Mouse (Mus musculus) gastrocnemius, postnatal 10 days (tissue): ENCODE results near the gene Wdr63. TPM values are rescaled to one million over a fixed set of nuclear protein-coding genes. Genes with fewer than 3 reads are reported as not detected.

Source experiments
- DNase-seq: peaks from one replicate; pipeline ENCODE4 v3.0.0; 2021; ENCODE audit warnings: mixed read lengths
- total RNA-seq, 2 experiments: library from RNA; stranded (reverse); gene quantifications; 2 replicates each; pipeline ENCODE4 v1.2.3; 2021

Wdr63 gene
- total RNA-seq, 2 experiments from 2014 or later, result not detected

DNA sequence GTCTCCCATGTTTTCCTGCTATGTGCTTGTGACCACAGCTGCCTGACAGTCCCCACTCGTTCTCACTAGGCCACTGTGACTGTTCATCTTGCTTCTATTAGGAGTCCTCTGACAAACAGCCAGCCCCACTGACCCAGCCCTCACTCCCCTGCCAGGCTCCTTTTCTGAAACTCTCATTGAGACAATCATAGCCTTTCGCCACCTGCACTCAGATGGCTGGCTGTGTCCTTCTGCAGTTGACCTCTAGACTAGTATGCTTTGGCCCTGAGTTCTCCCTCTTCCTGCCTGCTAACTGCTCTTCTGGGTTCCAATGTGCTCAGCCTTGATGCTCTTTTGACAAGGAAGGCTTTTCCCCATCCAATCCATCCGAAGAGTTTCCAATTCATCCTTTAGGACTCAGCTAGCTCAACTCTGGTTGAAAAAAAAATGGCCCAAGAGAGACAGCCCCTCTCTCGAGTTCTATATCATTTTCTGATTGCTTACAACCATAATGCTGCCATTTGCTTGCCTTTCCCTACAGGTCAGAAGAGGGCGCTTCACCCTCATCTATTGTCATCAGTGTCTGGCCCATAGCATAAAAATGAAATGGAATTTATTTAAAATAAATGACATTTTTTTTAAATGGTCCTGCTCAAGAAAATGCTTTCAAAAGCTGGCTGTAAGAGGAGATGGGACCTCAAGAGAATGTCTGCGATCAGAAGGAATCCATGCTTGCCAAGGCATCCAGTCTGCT is 54.7 kb downstream of the Wdr63 start:
- no peak for DNase-seq

DNA sequence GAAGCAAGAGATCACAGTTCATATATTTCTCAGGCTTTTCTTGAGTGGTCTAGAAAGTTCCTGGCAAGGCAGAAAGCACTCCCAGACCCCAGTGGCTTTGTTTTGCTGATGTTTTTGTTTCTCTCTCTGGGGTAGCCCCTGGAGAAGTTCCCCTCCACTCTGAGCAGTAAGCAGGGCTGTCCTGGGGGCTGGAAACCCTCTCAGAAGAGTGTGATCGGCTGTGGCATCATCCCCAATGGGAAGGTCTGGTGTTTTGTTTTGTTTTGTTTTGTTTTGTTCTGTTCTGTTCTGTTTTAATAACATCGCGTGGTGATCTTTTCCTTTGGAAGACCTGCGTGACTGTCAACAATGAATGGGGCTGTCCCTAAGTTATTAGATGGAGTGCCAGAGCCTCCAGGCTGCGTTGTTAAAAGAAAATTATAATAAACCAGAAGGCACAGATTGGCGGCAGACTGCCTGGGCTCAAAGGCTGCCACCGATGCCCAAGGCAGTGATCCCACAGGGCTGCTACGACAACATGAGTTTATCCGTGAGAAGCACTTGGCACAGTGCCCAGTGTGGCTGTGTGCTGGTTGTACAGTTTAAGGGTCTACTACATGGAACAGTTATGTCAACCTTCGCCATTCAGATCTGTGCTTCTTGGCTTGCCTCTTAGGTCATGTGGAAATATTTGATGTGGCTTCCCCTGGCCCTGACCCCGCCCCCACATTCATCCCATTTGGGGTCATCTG is 56.5 kb downstream of the Wdr63 start:
- peak; percentile 27 for DNase-seq

DNA sequence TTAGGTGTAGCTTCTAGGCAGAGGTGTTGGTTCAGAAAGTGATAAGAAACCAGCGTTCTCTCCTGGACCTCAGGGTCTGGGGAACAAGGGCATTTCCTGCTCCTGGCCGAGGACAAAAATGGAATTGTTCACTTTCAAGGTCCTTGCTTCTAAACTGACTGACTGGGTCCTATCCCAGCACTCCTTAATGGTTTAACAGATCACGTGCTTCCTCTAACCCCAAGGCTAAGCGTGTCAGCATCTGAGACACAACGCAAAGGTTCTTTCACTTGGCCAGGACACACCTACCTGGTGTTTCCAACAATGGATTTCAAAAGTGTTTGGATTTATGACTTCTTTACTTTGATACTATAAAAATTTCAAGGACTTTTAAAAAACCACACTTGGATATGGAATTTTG is 58.0 kb downstream of the Wdr63 start:
- no peak for DNase-seq

DNA sequence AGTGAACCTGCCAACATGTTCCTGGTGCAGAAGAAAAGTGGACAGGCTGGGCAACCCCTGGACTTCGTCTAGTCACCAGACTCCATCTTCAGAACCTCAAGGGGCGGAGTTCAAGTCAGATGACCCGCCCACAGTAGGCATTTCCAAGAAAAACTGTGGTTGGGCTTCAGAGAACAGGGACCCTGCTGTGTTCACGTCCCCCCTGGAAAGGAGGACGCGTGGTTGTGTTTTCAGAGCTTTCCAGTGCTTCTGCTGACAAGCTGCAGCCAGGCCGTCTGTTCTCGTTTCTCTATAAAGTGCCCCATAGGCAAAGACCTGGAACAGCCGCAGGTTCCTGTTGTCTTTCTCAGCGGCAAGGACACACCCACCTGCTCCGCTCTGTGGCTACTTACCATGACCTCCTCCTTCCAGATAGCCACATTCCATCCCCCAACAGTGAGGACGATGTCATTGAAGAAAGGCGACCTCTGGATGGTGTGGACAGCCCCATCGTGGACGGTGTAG is 60.2 kb downstream of the Wdr63 start:
- DNase-seq, result peak; percentile 24

DNA sequence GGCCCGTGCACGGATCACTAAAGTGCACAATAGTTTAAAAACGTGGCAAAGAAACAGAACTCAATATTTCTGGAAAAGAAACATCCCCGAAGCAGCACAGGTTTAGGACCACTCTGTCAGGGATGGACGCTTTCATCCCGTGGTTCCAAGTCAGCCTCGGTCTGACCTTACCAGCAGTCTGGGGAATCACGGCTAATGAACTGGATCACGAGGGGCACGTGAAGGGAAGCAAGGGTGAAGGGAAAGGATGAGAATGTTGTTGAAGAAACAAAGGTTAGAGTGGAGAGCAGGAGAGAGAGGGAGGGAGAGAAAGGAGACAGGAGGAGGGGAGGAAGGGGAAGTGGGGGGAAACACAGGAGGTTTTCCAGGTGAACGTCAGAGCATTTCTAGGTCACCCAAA is 61.9 kb downstream of the Wdr63 start:
- no peak for DNase-seq

DNA sequence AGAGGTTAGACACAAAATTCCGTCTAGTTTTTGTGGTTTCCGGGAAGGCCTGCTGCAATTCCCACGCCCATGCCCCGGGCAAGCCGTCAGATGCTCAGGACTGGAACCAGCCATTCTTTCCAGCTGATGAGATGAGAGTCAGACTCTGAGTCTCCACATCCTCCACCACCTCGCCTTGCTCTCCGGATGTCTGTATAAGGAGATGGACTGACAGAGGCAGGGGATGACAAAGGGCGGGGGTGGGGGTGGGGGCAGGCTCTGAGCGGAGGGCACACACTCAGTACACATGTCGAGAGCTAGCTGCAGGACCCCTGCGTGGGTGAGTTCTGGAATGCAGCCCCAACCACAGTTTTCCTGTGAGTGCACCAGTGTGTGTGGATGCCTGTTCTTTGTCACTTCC is 63.0 kb downstream of the Wdr63 start:
- peak; percentile 17 for DNase-seq

DNA sequence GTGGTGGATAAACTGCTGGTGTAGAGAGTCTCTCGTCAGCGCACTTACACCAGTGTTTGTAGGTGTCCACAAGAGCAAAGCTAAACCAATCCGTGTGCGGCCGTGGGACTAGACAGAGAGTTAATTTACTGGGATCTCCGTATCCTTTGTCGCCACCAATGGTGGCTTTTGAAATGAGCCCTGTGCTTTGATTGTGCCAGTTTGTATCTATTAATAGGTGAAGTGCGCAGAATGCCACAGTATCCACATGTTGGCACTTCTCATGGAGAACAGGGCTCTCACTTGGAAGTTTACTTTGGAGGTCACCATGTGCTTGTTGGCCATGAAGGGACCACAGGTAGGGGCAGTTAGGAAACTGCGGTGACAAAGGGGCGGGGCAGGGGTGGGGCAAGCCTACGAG is 66.5 kb downstream of the Wdr63 start:
- DNase-seq, result no peak

DNA sequence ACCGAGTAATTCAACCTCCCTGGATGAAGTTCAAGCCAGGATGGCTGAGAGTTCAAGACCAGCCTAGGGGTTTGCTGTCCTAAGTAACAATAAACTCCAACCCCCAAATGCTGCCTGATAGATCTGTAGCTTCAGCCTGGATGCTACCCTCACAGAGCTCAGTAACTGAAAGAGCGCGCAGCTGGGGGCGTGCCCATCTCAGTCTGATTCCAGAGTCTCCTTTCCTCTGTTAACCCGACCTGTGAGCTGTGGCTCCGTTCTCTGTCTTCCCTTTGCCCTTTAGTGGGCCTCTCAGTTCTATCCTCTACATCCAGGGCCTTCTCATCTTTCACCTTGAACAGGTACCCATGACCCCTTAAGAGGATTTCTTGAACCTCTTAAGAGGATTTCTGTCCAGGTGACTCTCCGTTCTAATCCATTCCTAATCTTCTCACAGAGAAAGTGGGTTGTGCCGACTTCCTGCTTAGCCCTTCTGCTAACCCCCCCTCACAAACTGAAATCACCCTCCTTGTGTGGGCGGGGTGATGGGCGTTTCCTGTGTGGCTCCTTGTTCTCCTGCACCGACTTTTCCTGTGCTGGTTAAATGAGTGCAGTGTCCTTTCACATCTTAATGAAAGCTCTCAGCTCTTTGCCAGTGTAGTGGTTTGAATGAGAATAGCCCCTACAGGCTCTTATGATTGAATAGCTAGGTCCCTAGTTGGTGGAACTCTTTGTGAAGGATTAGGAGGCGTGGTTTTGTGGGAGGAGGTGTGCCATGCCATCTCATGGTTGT is 68.6 kb downstream of the Wdr63 start:
- DNase-seq, result no peak

DNA sequence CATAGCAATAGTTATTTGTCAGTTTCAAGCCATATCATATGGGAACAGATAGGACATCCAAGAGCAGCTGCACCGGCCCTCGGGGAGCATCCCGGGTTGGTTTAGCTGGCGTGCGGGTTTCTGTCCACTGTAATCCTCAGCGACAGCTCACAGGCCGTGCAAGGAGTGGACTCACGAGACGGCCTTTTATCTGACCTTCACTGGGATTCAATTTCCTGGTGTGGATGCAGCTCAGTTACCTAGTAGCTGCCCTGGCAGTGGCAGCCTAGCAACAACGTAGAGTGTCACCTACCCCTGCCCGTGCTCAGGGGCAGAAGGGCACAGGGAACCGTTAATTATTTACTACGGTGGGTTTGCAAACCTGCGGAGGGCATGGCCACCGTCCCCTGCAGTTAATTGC is 70.0 kb downstream of the Wdr63 start:
- no peak for DNase-seq

DNA sequence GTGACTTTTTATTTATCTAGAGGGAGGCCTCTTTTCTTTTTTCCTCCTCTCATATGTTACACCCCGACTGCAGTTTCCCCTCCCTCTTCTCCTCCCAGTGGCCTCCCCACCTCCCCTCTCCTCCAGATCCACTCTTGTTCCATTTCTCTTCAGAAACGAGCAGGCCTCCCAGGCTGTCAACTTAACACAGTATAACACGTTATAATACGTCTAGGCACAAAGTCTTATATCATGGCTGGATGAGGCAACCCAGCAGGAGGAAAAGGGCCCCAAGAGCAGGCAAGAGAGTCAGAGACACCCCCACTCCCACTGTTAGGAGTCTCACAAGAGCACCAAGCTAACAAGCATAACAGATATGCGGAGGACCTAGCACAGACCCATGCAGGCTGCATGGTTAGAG is 75.0 kb downstream of the Wdr63 start:
- no peak for DNase-seq

DNA sequence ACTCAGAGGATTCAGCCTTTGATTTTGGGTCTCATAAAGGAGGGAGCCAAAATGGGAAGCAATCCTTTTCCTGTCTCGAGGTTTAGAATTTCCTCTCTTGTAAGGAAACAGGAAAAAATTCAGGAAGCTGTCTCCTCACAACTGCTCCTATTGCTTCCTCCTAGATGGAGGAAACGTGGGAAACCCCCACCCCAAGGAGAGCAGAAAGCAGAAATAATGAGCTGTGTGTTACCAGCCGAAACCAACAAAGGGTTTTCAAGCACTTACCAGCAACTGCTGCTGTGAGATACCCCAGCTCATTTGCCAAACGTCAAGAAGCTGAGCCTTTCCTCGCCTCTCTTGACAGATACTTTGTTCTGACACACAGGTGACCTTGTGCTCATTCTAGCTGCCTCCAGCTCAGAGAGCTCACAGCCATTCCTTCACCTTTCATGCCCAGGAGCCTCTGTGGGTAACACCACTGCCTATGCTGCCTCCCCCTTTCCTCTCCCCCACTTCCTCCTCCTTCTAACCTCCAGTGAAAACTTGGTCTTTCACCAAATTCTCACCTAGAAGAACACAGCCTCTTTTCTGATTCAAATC is 77.6 kb downstream of the Wdr63 start:
- no peak for DNase-seq

DNA sequence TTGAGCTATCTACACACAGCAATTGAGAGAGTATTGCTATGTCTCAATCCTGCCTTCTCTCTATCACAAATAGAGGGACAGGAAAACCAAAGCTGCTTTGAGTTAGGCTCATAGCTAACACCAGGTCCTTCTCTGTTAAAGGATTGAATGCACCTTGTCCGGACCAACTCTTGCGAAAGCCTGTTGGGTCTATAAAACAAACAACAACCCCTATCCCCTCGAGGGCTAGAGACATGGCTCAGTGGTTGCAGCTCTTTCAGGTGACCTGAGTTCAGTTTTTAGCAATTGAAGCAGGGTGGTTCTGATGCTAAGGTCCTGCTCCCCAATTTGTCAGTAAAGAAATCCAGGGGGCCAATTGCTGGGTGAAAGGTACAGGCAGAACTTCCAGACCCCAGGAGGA is 78.7 kb downstream of the Wdr63 start:
- DNase-seq, result no peak

DNA sequence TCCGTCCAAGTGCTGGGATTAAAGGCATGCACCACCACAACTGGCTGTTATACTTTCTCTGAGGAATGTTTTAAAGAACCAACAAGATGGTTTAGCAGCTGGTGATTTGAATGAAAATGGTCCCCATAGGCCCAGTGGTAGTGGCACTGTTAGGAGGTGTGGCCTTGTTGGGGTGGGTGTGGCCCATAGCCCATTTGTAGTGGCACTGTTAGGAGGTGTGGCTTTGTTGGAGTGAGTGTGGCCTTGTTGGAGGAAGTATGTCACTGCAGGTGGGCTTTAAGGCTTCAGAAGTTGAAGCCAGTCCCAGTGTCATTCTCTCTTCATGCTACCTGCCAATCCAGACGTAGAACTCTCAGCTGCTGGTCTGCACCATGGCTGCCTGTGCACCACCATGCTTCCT is 79.5 kb downstream of the Wdr63 start:
- no peak for DNase-seq

DNA sequence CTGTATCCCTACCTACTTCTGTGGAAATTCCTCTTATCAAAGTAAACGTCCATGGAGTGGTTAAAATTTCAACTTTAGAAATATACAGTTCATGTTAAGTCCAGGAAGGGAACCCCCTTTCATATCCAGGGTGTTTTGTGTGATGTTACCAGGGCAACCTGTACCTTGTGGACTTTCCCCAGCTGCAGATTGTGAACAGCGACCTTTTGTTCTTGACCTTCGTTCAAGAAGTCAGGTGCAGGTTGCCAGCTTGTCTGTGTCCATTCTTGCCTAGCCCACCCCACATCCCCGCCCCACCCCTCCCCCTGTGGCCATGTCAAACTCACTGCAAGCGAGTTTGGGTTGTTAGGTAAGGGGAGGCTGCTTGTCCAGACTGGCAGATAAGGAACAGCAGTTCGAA is 80.8 kb downstream of the Wdr63 start:
- no peak for DNase-seq

DNA sequence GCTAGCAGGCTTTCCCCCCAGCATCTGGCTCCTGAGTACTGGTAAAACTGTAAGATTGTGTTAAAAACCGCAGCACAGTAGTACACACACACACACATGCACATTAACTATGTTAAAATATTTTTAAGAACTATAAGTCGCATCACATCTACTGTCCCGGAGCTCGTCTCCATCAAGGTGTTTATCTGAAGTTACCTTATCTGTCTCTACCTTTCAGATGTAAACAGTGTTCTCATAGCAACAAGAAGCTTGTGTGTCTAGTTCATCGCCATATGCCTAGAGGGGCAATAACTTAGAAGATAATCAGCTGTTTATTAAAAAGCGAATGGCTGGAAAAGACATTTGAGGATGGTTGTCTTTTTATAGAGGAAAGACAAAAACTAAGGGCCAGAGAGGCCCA is 82.4 kb downstream of the Wdr63 start:
- no peak for DNase-seq

DNA sequence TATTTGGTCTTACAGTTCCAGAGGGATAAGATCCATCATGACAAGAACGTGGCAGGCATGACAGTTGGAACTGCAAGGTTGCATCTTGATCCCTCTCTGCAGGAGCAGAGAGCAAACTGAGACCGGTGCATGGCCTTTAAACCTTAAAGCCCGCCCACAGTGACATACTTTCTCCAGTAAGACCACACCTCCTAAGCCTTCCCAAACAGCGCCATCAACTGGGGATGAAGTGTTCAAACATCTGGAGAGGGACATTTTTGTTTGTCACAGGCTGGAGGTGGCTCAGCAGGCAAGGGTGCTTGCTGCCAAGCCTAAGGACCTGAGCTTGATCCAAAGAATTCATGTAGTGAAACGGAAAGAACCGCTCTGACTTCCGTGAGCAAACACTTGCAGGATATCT is 83.2 kb downstream of the Wdr63 start:
- no peak for DNase-seq

DNA sequence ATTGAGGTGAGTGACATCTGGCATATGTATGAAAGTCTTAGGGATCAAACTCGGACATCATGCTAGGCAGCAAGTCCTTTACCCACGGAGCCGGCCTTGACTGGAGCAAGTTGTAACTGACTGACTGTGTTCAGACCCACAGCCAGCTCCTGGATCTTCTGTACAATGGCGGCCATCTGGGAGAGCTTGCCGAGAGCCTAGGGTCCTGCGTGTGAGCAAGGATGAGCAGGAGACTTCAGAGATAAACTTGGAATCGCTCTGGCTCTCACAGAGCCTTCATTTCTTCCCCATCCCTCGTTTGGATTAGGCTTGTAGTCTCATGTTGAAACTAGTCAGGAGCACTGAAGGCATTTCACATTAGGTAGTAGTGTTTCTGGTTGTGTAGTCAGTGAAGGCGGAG is 85.7 kb downstream of the Wdr63 start:
- no peak for DNase-seq

DNA sequence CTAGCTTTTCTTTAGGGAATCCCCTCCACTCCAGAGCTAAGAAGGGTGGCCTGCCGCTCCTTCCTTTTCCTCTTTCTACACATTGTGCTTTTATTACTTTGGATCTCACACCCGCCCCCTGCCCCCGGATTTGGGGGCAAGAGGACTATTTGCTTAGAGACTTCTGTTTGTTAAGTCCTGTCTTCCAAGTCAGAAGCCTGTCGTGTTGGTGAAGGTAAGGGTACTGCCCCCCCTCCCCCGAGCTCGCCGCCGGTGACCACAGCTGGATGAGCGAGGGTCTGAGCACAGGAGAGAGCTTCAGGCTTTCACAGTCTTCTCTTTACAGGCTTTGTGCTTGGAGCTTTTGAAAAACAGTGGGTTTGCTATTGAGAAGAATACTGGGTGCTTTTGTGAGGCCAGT is 90.4 kb downstream of the Wdr63 start:
- no peak for DNase-seq

DNA sequence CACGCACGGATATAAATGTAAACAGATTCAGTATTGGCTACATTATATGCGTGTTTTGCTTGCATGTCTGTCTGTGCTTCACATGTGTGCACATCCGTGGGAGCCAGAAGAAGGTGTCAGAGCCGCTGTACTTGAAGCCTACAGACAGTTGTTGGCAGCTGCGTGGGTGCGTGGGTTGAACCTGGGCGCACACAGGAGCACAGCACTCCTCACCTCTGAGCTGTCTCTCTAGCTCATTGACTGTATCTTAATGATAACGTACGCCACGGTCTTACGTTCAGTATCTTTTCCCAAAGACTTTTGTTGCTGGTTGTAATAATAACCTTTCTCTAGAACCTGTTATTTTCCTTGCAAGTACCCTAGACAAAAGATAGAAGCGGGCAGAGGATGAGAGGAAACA is 91.0 kb downstream of the Wdr63 start:
- no peak for DNase-seq

DNA sequence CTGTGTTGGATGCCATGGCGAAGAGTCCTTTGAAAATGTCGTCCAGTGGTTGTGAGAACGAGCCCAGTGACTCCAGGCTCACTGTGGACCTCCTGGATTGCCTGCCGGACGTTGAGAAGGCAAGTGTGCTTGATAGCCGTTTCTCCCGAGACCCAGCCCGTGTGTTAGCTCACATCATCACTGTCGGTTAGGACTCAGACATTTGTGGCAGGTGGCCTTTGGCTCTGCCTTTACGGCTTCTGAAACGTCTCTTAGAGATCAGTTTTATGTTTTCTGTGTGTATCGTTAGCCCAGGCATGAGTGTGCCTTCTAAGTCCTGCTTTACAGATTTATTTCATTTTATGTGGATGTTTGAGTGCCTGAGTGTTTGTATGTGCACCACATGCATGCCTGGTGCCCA is 93.6 kb downstream of the Wdr63 start:
- no peak for DNase-seq

DNA sequence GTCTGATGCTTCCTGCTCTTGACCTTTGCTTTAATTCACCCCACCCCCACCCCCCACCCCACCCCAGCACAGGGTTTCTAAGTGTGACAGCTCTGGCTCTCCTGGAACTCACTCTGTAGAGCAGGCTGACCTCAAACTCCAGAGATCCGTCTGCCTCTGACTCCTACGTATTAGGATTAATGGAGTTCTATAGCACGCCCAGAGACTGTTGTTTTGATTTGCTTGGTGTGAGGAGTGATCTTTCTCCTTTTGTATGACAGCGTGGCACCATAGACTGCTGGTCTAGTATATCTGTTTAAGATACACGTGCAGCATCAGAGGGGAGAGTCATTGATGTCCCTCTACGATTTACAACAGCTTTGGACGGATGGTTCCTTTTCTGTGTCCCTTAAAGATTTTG is 94.4 kb downstream of the Wdr63 start:
- DNase-seq, result no peak

DNA sequence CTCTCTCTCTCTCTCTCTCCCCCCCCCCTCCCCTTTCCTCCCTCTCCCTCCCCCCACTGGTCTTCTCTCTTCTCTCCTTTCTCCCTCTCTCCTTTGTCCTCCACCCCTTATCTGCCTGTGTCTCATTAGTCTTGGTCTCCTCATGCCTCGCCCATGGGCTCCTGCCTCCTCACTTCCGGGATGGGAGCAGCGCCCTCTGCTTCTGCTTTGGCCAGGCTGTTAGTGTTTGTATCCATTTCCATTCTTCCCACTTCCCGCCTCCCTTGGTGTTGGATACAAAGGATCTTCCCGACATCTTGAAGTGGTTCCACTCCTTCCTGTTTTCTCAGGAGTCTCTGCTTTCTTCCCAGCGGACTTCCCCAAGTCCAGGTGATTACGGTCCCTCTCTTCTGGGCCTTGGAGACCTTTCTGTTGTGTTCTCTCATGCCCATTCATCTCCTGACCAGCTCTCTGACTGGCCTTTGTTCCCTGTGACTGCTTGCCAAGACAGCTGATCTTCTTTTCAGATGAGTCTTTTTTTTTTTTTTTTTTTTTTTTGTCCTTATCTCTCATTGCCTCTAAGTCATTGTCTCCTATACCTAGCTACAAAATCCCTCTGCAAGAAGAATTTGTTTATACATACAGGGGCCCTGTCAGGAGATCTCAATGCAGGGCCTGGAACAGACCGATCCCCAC is 96.2 kb downstream of the Wdr63 start:
- DNase-seq, result no peak
